Mouse (Mus musculus) stomach, embryonic 14.5 days (tissue): Measurements from ENCODE around the gene Ttc39b. TPM values are rescaled to one million over a fixed set of nuclear protein-coding genes. Genes with fewer than 3 reads are reported as not detected.

Experiments
- polyA plus RNA-seq: library from polyadenylated mRNA; unstranded; fragments of >200 nt; fragmentation: Nextera tagmentation; extraction: Ambion mirVana; gene quantifications from 2 replicates; pipeline ENCODE4 v1.2.1, GENCODE M21; 2014

Gene Ttc39b
- polyA plus RNA-seq, 1 experiment from 2014 or later, result 3.1 TPM

Other genes starting within 250 kb of the Ttc39b start
- gene Snapc3, start 93.5 kb upstream of the Ttc39b start, polyA plus RNA-seq, result 48.8 and 53.6 TPM in 2 replicates
- 137 and 148 TPM in 2 replicates for gene Psip1, start 162.2 kb upstream of the Ttc39b start, polyA plus RNA-seq
- 5.2 and 6.5 TPM in 2 replicates for gene Ccdc171, start 201.3 kb upstream of the Ttc39b start, polyA plus RNA-seq